Comparison of ENCODE assay signal across 17 mouse cellular contexts in genomic region chr5:108708981-108709731, GRCm38 (mm10). TPM values are rescaled to one million over a fixed set of nuclear protein-coding genes. Genes with fewer than 3 reads are reported as not detected.
DNase-seq lines count a peak whose midpoint lies in the region; ATAC-seq lines count a peak whose summit lies in the region.
"Had no signal": no experiment of that assay in that cellular context is flagged by ENCODE, and none has a peak within 500 bp of the region (broad histone marks: within the 10 kb centered on the region; RNA-seq: fewer than 3 reads in every experiment).

No protein-coding gene starts in this region.

- 37% methylated on average over 6 of the region's 6 CpGs for WGBS in heart, embryonic 13.5 days
- WGBS in neural tube, embryonic 12.5 days: 65% methylated on average over 6 of the region's 6 CpGs
- WGBS in neural tube, embryonic 15.5 days: 61% methylated on average over 6 of the region's 6 CpGs
- WGBS in liver, embryonic 13.5 days (ENCODE audit: insufficient replicate concordance): 47% methylated on average over 6 of the region's 6 CpGs

- peaks cover 45% of the 10 kb centered on the region for H3K36me3 ChIP-seq in heart, embryonic 13.5 days
- peaks cover 22% of the 10 kb centered on the region for H3K36me3 ChIP-seq in neural tube, embryonic 12.5 days
- H3K36me3 ChIP-seq in neural tube, embryonic 15.5 days: no peaks in the 10 kb centered on the region
- peaks cover 33% of the 10 kb centered on the region for H3K36me3 ChIP-seq in liver, embryonic 13.5 days
- H3K36me3 ChIP-seq: midbrain, embryonic 15.5 days had no signal

- no peaks in the 10 kb centered on the region for H3K27me3 ChIP-seq in heart, embryonic 13.5 days (replicated peaks)
- H3K27me3 ChIP-seq in neural tube, embryonic 12.5 days (replicated peaks): no peaks in the 10 kb centered on the region
- H3K27me3 ChIP-seq in neural tube, embryonic 15.5 days (replicated peaks): no peaks in the 10 kb centered on the region
- H3K27me3 ChIP-seq in liver, embryonic 13.5 days: no peaks in the 10 kb centered on the region
- H3K27me3 ChIP-seq: forebrain, embryonic 12.5 days; heart, embryonic 15.5 days; midbrain, embryonic 15.5 days had no signal

- intact Hi-C loops in heart, postnatal 36 days (cut with DNase I): no loop called here

- H3K4me1 ChIP-seq in heart, embryonic 13.5 days: peaks cover 25% of the 10 kb centered on the region
- H3K4me1 ChIP-seq in neural tube, embryonic 12.5 days: peaks cover 3% of the 10 kb centered on the region; the same call in 1 of the 2 replicates
- 0 out of 2 replicates have a peak, but pooled peaks cover 3% of the 10 kb centered on the region for H3K4me1 ChIP-seq in neural tube, embryonic 15.5 days
- H3K4me1 ChIP-seq in liver, embryonic 13.5 days (replicated peaks): peaks cover 46% of the 10 kb centered on the region
- H3K4me1 ChIP-seq: forebrain, embryonic 12.5 days; midbrain, embryonic 15.5 days had no signal

- no peak overlapping the region for H3K27ac ChIP-seq in heart, embryonic 13.5 days (replicated peaks)
- H3K27ac ChIP-seq in neural tube, embryonic 12.5 days: no peak overlapping the region
- H3K27ac ChIP-seq in neural tube, embryonic 15.5 days (replicated peaks): no peak overlapping the region
- H3K27ac ChIP-seq in liver, embryonic 13.5 days: peak overlapping the region; percentile 79
- H3K27ac ChIP-seq: forebrain, embryonic 12.5 days; gastrocnemius, adult 2 months; heart, embryonic 15.5 days; midbrain, embryonic 15.5 days had no signal

- H3K4me3 ChIP-seq in heart, embryonic 13.5 days: no peak overlapping the region
- H3K4me3 ChIP-seq in neural tube, embryonic 12.5 days: no peak overlapping the region
- H3K4me3 ChIP-seq in neural tube, embryonic 15.5 days (replicated peaks): no peak overlapping the region
- H3K4me3 ChIP-seq in liver, embryonic 13.5 days (replicated peaks): no peak overlapping the region
- H3K4me3 ChIP-seq: forebrain, embryonic 12.5 days; gastrocnemius, adult 2 months; heart, embryonic 15.5 days; midbrain, embryonic 15.5 days had no signal

- no peak for DNase-seq in heart, postnatal 36 days
- peak; percentile 38 for DNase-seq in liver, embryonic 13.5 days
- no peak for DNase-seq in layer of hippocampus, adult 9-11 months
- DNase-seq: cerebellum, adult 2 months; gastrocnemius, adult 2 months; lung, adult 18-20 months; right cerebral cortex, postnatal 14 days; thymus, postnatal 36 days had no signal

- peak; percentile 47; the same call in 1 of the 2 replicates for ATAC-seq in heart, embryonic 13.5 days (ENCODE audit: extremely low read depth, insufficient number of reproducible peaks, low FRiP score, low TSS enrichment)
- ATAC-seq in neural tube, embryonic 12.5 days (ENCODE audit: low FRiP score, low read depth): 0 out of 2 replicates have a peak, but pooled peaks have one; percentile 12
- ATAC-seq in neural tube, embryonic 15.5 days (ENCODE audit: low FRiP score): no peak
- peak; percentile 64 for ATAC-seq in liver, embryonic 13.5 days (ENCODE audit: low read depth)
- ATAC-seq in monocyte, adult 5-6 weeks (replicated peaks; ENCODE audit: insufficient number of reproducible peaks, low FRiP score, low TSS enrichment, poor library complexity, severe bottlenecking): no peak
- ATAC-seq: CD4-positive, CD25-positive, alpha-beta regulatory T cell, adult 4 months; midbrain, embryonic 15.5 days had no signal

- no peak overlapping the region for H3K4me2 ChIP-seq in heart, embryonic 13.5 days
- H3K4me2 ChIP-seq in neural tube, embryonic 12.5 days (replicated peaks): no peak overlapping the region
- no peak overlapping the region for H3K4me2 ChIP-seq in neural tube, embryonic 15.5 days
- H3K4me2 ChIP-seq in liver, embryonic 13.5 days: peak overlapping the region; percentile 27; the same call in 1 of the 2 replicates
- H3K4me2 ChIP-seq: forebrain, embryonic 12.5 days; heart, embryonic 15.5 days; midbrain, embryonic 15.5 days had no signal

- H3K9ac ChIP-seq in heart, embryonic 13.5 days: no peak overlapping the region
- no peak overlapping the region for H3K9ac ChIP-seq in neural tube, embryonic 12.5 days
- no peak overlapping the region for H3K9ac ChIP-seq in neural tube, embryonic 15.5 days (replicated peaks)
- H3K9ac ChIP-seq in liver, embryonic 13.5 days: peak overlapping the region; percentile 30; the same call in 1 of the 2 replicates
- H3K9ac ChIP-seq: forebrain, embryonic 12.5 days; heart, embryonic 15.5 days; midbrain, embryonic 15.5 days had no signal

- no peaks in the 10 kb centered on the region for H3K9me3 ChIP-seq in heart, embryonic 13.5 days
- H3K9me3 ChIP-seq in neural tube, embryonic 12.5 days: no peaks in the 10 kb centered on the region
- no peaks in the 10 kb centered on the region for H3K9me3 ChIP-seq in neural tube, embryonic 15.5 days (replicated peaks)
- no peaks in the 10 kb centered on the region for H3K9me3 ChIP-seq in liver, embryonic 13.5 days (replicated peaks)
- H3K9me3 ChIP-seq: forebrain, embryonic 12.5 days; heart, embryonic 15.5 days; midbrain, embryonic 15.5 days had no signal

RNA-seq across cellular contexts. Expression of gene Fgfrl1, which starts 17.0 kb away (rescaled TPM):
- polyA plus RNA-seq in heart, embryonic 13.5 days (2015; fragmentation: Nextera tagmentation; extraction: Ambion mirVana): 13.0 and 19.3 TPM in 2 replicates
- 10 to 100 TPM; 21.5 to 23.6 TPM for total RNA-seq in heart, postnatal 36 days (2021)
- 19.1 and 20.7 TPM in 2 replicates for polyA plus RNA-seq in neural tube, embryonic 12.5 days (2016; fragmentation: Nextera tagmentation; extraction: Ambion mirVana)
- 7.8 and 10.9 TPM in 2 replicates for polyA plus RNA-seq in neural tube, embryonic 15.5 days (2015; fragmentation: Nextera tagmentation; extraction: Ambion mirVana)
- polyA plus RNA-seq in liver, embryonic 13.5 days (2015; fragmentation: Nextera tagmentation; extraction: Ambion mirVana): 7.5 and 8.8 TPM in 2 replicates
- total RNA-seq in monocyte, adult 5-6 weeks (2017): 0.97 to 2.0 TPM (median 1.6 TPM) in 3 replicates

RNA-seq across cellular contexts. Expression of gene Slc26a1, which starts 33.8 kb away (rescaled TPM):
- polyA plus RNA-seq in heart, embryonic 13.5 days (2015; fragmentation: Nextera tagmentation; extraction: Ambion mirVana): 0.62 and 0.99 TPM in 2 replicates
- not detected for total RNA-seq in heart, postnatal 36 days (2021)
- polyA plus RNA-seq in neural tube, embryonic 12.5 days (2016; fragmentation: Nextera tagmentation; extraction: Ambion mirVana): 1.2 and 1.6 TPM in 2 replicates
- polyA plus RNA-seq in neural tube, embryonic 15.5 days (2015; fragmentation: Nextera tagmentation; extraction: Ambion mirVana): 2.6 TPM in 2 replicates
- 12.0 and 12.7 TPM in 2 replicates for polyA plus RNA-seq in liver, embryonic 13.5 days (2015; fragmentation: Nextera tagmentation; extraction: Ambion mirVana)
- not detected in 3 replicates for total RNA-seq in monocyte, adult 5-6 weeks (2017)
- total RNA-seq: gastrocnemius, adult 2 months; neutrophil, adult 5-6 weeks had no signal

RNA-seq across cellular contexts. Expression of gene Dgkq, which starts 39.7 kb away (rescaled TPM):
- 5.9 and 6.0 TPM in 2 replicates for polyA plus RNA-seq in heart, embryonic 13.5 days (2015; fragmentation: Nextera tagmentation; extraction: Ambion mirVana)
- total RNA-seq in heart, postnatal 36 days (2021): 1 to 10 TPM; 8.9 TPM
- polyA plus RNA-seq in neural tube, embryonic 12.5 days (2016; fragmentation: Nextera tagmentation; extraction: Ambion mirVana): 19.8 and 23.5 TPM in 2 replicates
- polyA plus RNA-seq in neural tube, embryonic 15.5 days (2015; fragmentation: Nextera tagmentation; extraction: Ambion mirVana): 25.2 and 33.9 TPM in 2 replicates
- 2.9 and 3.6 TPM in 2 replicates for polyA plus RNA-seq in liver, embryonic 13.5 days (2015; fragmentation: Nextera tagmentation; extraction: Ambion mirVana)
- total RNA-seq in monocyte, adult 5-6 weeks (2017): 10.8 to 33.6 TPM (median 22.8 TPM) in 3 replicates

RNA-seq across cellular contexts. Expression of gene Idua, which starts 49.0 kb away (rescaled TPM):
- polyA plus RNA-seq in heart, embryonic 13.5 days (2015; fragmentation: Nextera tagmentation; extraction: Ambion mirVana): 13.5 and 15.4 TPM in 2 replicates
- 10 to 100 TPM; 21.6 to 21.8 TPM for total RNA-seq in heart, postnatal 36 days (2021)
- polyA plus RNA-seq in neural tube, embryonic 12.5 days (2016; fragmentation: Nextera tagmentation; extraction: Ambion mirVana): 8.0 and 8.2 TPM in 2 replicates
- polyA plus RNA-seq in neural tube, embryonic 15.5 days (2015; fragmentation: Nextera tagmentation; extraction: Ambion mirVana): 11.4 and 11.7 TPM in 2 replicates
- polyA plus RNA-seq in liver, embryonic 13.5 days (2015; fragmentation: Nextera tagmentation; extraction: Ambion mirVana): 3.4 and 3.8 TPM in 2 replicates
- 9.7 to 10.8 TPM (median 10.7 TPM) in 3 replicates for total RNA-seq in monocyte, adult 5-6 weeks (2017)

Comparison
In these comparisons a context has a peak if more than half of its experiments do, and no peak if none do; other contexts are left out.
1. ATAC-seq: peak in heart, embryonic 13.5 days (single experiment), neural tube, embryonic 12.5 days (single experiment) and liver, embryonic 13.5 days (single experiment); none in neural tube, embryonic 15.5 days (single experiment) and monocyte, adult 5-6 weeks (single experiment).